Mouse (Mus musculus) CD8-positive naive resting alpha-beta T cell, adult 2 months (primary cell): ENCODE results near the gene Gm20747.
"Not testable (repeated sequence)": the region's sequence is repeated elsewhere in the genome, so short reads cannot be mapped to it uniquely, and the experiment has no call there.

Experiments
- DNase-seq, 2 experiments: peaks; one replicate each; pipeline ENCODE4 v3.0.0; 2022; ENCODE audit warnings: low read depth in 2 of 2, low spot score in 2 of 2

Gm20747 gene

DNA sequence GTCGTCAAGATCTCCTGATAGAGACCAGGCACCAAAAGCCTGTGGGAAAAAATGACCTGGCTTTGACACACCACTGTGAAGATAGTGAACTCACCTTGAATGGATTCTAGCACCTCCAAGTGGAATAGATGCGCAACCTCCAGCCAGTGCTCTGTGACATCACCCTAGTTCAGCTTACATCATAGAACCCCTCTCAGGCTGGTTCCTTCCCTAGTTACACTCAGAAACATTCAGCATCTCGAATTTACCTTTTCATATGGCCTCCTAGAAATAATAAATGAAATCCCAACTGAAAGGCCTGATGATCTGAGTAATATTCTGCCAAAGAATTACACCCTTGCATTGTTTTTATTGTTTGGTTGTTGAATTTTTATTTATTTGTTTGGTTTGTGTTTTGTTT, at the start of gene Gm20747:
Gm20747 (minus strand) TSS at position 101 of the 400 bp plus-strand sequence.
- DNase-seq: not testable (repeated sequence)
